Mouse (Mus musculus) heart, embryonic 12.5 days (tissue): ENCODE results near the gene Mmadhc. TPM values are rescaled to one million over a fixed set of nuclear protein-coding genes. Genes with fewer than 3 reads are reported as not detected.

Source experiments
- ATAC-seq: fragments of 200-750 bp; cut with Nextera tagmentation; 2 replicates; pipeline ENCODE4 v1.8.0; 2017; ENCODE audit warnings: moderate TSS enrichment, moderate library complexity; ENCODE audit not compliant: insufficient number of reproducible peaks, low FRiP score
- H3K27ac ChIP-seq: fragments of 300-500 bp; sonication (generic); 2 replicates; pipeline ENCODE4 v1.5.1; 2016; ENCODE audit warnings: mild to moderate bottlenecking, moderate library complexity; ENCODE audit not compliant: poor library complexity, severe bottlenecking
- H3K27me3 ChIP-seq: fragments of 300-500 bp; sonication (generic); replicated peaks from 2 replicates; pipeline ENCODE4 v1.6.1; 2016; ENCODE audit warnings: mild to moderate bottlenecking, moderate library complexity
- H3K36me3 ChIP-seq: fragments of 300-500 bp; sonication (generic); 2 replicates; pipeline ENCODE4 v1.6.1; 2016; ENCODE audit warnings: mild to moderate bottlenecking, moderate library complexity
- H3K4me1 ChIP-seq: fragments of 300-500 bp; sonication (generic); replicated peaks from 2 replicates; pipeline ENCODE4 v1.6.1; 2016; ENCODE audit warnings: mild to moderate bottlenecking
- H3K4me2 ChIP-seq: fragments of 300-500 bp; sonication (generic); 2 replicates; pipeline ENCODE4 v1.6.1; 2016; ENCODE audit warnings: mild to moderate bottlenecking, moderate library complexity
- H3K4me3 ChIP-seq: fragments of 300-500 bp; sonication (generic); 2 replicates; pipeline ENCODE4 v1.5.1; 2016; ENCODE audit warnings: mild to moderate bottlenecking
- H3K9ac ChIP-seq: fragments of 300-500 bp; sonication (generic); 2 replicates; pipeline ENCODE4 v1.6.1; 2016; ENCODE audit warnings: mild to moderate bottlenecking, moderate library complexity
- H3K9me3 ChIP-seq: fragments of 300-500 bp; sonication (generic); replicated peaks from 2 replicates; pipeline ENCODE4 v1.6.1; 2016; ENCODE audit warnings: mild to moderate bottlenecking, moderate library complexity
- WGBS: fragments of 180-500 bp; shearing (Covaris S2); methylation state at CpG from one replicate; pipeline ENCODE4 v1.1.7; 2016; 5-methylcytosine and 5-hydroxymethylcytosine counted together
- polyA plus RNA-seq: library from polyadenylated mRNA; unstranded; fragments of >200 nt; fragmentation: Nextera tagmentation; extraction: Ambion mirVana; gene quantifications from 2 replicates; pipeline ENCODE4 v1.2.1, GENCODE M21; 2016

Mmadhc gene
- polyA plus RNA-seq, 1 experiment from 2014 or later, result 129 TPM

DNA sequence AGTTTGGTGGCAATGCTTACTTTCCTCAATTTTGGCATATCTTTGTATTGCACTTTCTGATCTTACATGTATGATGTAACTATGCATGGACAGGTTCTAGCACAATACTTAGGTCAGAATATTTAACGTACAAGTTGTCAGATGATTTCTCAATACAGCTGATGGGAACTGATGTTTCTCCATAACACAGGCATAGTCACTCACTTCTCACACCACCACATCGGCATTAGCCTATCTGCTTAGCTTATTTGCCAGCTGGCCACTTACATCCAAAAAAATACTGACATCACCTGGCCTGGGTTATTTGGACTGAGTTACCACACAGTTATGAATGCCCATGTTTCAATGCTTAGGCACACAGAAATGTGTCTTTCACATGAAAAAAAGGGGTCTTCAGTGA is 2.5 kb downstream of the Mmadhc start:
- Histone ChIP-seq H3K4me3 (no peak overlapping the region), H3K9ac (no peak overlapping the region)
- 74% methylated on average over 2 of the region's 2 CpGs for WGBS

DNA sequence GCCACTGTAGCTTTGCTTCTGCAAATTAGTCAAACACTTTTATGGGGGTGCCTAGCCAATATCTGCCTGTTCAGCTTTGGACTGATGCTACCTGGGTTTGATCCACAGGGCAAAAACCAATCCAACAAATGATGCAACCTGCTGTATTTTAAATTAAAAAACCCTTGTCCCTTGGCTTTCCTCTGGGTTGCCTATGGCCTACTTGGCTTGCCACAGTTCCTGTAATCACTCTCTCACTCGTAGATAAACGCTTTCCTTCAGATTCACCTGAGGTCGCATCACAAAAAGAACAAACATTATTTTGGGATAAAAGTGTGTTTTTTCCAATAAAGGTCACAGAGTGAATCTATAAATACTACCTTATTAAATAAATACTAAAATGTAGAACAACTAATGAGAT is 3.0 kb downstream of the Mmadhc start:
- Histone ChIP-seq H3K4me2 (no peak overlapping the region), H3K36me3 (peaks cover 24% of the 10 kb centered on the region), H3K27me3 (no peaks in the 10 kb centered on the region), H3K4me1 (peaks cover 15% of the 10 kb centered on the region), H3K9me3 (no peaks in the 10 kb centered on the region), H3K4me3 (no peak overlapping the region), H3K27ac (no peak overlapping the region), H3K9ac (no peak overlapping the region)
- 66% methylated on average over 3 of the region's 3 CpGs for WGBS
- no peak for ATAC-seq

More for the DNA sequence above, 2.5 kb downstream of the Mmadhc start:
- no peaks in the 10 kb centered on the region for H3K9me3 ChIP-seq
- H3K27me3 ChIP-seq, result no peaks in the 10 kb centered on the region
- no peak for ATAC-seq
- no peak overlapping the region for H3K4me2 ChIP-seq
- H3K36me3 ChIP-seq, result peaks cover 20% of the 10 kb centered on the region
- peaks cover 15% of the 10 kb centered on the region for H3K4me1 ChIP-seq
- no peak overlapping the region for H3K27ac ChIP-seq

- 41% methylated on average over 2 of the region's 2 CpGs for WGBS
- H3K4me2 ChIP-seq, result no peak overlapping the region
- no peak overlapping the region; the same call in 1 of the 2 replicates for H3K27ac ChIP-seq
- no peak overlapping the region for H3K4me3 ChIP-seq
- no peaks in the 10 kb centered on the region for H3K27me3 ChIP-seq
- no peaks in the 10 kb centered on the region for H3K9me3 ChIP-seq
- H3K4me1 ChIP-seq, result peaks cover 15% of the 10 kb centered on the region
- no peak overlapping the region for H3K9ac ChIP-seq
- no peak for ATAC-seq
- peaks cover 40% of the 10 kb centered on the region for H3K36me3 ChIP-seq
These were observed 4.7 kb downstream of the Mmadhc start for GRCm38 (mm10) chr2:50291901-50292300.

DNA sequence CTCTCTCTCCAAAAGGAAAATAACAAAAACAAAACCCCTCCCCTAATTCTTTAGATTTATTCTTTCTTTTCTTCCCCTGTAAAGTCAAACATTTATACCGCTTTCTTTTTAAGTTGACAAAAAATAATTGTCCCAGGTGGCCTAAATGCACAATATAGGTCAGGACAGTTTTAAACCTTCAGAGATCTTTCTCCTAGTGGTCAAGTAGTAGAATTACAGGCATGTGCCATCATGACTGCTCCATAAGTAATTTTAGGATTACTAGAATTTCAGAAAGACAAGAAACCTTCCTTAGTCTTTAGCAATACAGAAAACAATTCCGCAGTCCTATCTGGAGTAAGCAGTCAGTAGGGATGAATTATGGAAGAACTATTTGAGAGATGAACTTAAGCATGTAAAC is 5.8 kb downstream of the Mmadhc start:
- Histone ChIP-seq H3K27ac (no peak overlapping the region), H3K9me3 (no peaks in the 10 kb centered on the region), H3K9ac (no peak overlapping the region), H3K27me3 (no peaks in the 10 kb centered on the region), H3K36me3 (peaks cover 46% of the 10 kb centered on the region), H3K4me3 (no peak overlapping the region), H3K4me1 (peaks cover 15% of the 10 kb centered on the region), H3K4me2 (no peak overlapping the region)
- WGBS, result 85% methylated on average over 2 of the region's 2 CpGs
- ATAC-seq, result no peak

- no peaks in the 10 kb centered on the region for H3K27me3 ChIP-seq
- H3K9ac ChIP-seq, result no peak overlapping the region
- WGBS, result 86% methylated on average over 3 of the region's 3 CpGs
- peaks cover 55% of the 10 kb centered on the region for H3K36me3 ChIP-seq
- H3K27ac ChIP-seq, result no peak overlapping the region
- no peaks in the 10 kb centered on the region for H3K9me3 ChIP-seq
- no peaks in the 10 kb centered on the region; the same call in 1 of the 2 replicates for H3K4me1 ChIP-seq
- no peak overlapping the region for H3K4me2 ChIP-seq
- ATAC-seq, result no peak
- H3K4me3 ChIP-seq, result no peak overlapping the region
These were observed 11.8 kb downstream of the Mmadhc start for GRCm38 (mm10) chr2:50284781-50285180.

DNA sequence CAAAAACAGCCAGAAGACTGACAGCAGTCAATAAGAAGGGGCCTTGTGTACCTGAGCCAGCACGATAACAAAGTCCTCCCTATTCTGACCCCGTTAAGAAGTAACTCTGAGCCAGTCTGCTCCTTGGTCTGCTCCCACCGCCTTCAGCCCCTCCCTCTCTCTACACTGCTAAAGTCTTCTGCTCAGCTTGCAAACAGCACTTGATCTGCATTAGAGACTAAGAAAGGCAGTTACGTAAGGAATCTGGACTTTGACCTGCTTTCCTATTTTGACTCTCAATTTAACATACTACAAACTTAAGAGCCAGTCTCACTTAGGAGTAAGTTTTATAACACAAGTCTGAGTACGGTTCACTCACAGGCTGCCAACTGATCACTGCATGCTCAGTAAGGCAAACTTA is 12.6 kb downstream of the Mmadhc start:
- ATAC-seq, result no peak
- H3K27ac ChIP-seq, result no peak overlapping the region
- 84% methylated on average over 5 of the region's 5 CpGs for WGBS
- H3K4me2 ChIP-seq, result no peak overlapping the region
- H3K4me3 ChIP-seq, result no peak overlapping the region
- H3K9me3 ChIP-seq, result no peaks in the 10 kb centered on the region
- H3K4me1 ChIP-seq, result no peaks in the 10 kb centered on the region; the same call in 1 of the 2 replicates
- H3K27me3 ChIP-seq, result no peaks in the 10 kb centered on the region
- H3K36me3 ChIP-seq, result peaks cover 57% of the 10 kb centered on the region
- no peak overlapping the region for H3K9ac ChIP-seq

GRCm38 (mm10) chr2:50276715-50277114 is 19.9 kb downstream of the Mmadhc start:
- WGBS, result 65% methylated on average over 10 of the region's 10 CpGs
- no peak for ATAC-seq
- no peaks in the 10 kb centered on the region for H3K27me3 ChIP-seq
- no peak overlapping the region for H3K4me2 ChIP-seq
- no peak overlapping the region for H3K9ac ChIP-seq
- peaks cover 26% of the 10 kb centered on the region for H3K36me3 ChIP-seq
- H3K27ac ChIP-seq, result no peak overlapping the region
- H3K4me1 ChIP-seq, result peaks cover 5% of the 10 kb centered on the region; the same call in 1 of the 2 replicates
- no peak overlapping the region for H3K4me3 ChIP-seq
- no peaks in the 10 kb centered on the region for H3K9me3 ChIP-seq

DNA sequence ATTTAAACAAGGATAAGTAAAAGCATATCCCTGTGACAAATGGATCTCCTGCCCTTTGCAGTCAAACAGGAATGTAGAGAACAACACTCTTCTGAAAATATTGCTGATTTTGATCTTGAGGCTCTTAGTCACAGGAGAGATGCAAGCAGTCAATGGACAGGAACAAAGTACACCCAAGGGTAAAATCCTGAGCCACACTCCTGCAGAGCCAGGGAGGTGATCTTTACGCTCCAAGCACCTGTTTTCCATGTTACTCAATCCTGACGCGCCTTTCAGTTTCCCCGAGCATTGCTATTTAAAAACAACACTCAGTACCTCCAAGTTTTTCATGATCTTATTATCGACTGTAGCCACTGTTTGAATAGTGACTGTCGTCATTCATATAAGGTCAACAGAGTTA is 23.2 kb downstream of the Mmadhc start:
- H3K27ac ChIP-seq, result no peak overlapping the region
- peaks cover 10% of the 10 kb centered on the region; the same call in 1 of the 2 replicates for H3K36me3 ChIP-seq
- H3K27me3 ChIP-seq, result no peaks in the 10 kb centered on the region
- H3K9me3 ChIP-seq, result no peaks in the 10 kb centered on the region
- WGBS, result 79% methylated on average over 6 of the region's 6 CpGs
- no peak overlapping the region for H3K9ac ChIP-seq
- H3K4me3 ChIP-seq, result no peak overlapping the region
- no peak overlapping the region for H3K4me2 ChIP-seq
- peaks cover 5% of the 10 kb centered on the region; the same call in 1 of the 2 replicates for H3K4me1 ChIP-seq
- no peak for ATAC-seq

DNA sequence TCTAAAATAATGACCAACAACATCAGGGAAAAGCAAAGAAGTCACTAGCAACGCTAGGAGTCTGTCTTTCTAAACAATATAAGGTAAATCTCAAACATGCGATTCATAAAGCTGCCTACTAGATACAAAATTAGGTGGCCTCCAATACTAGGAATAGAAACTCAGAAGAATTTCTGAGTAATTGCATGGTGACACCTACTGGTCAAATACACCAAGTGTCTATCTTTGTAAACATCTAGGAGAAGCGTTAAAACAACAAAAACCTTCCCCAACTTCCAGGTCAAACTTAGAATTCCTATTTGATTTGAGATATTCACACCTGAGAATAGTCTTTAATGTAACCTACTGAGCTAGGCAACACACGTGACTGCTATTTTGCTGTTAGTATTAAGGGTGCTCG is 24.4 kb downstream of the Mmadhc start:
- Histone ChIP-seq H3K9me3 (no peaks in the 10 kb centered on the region), H3K36me3 (peaks cover 5% of the 10 kb centered on the region; the same call in 1 of the 2 replicates), H3K4me1 (peaks cover 5% of the 10 kb centered on the region; the same call in 1 of the 2 replicates), H3K4me3 (no peak overlapping the region), H3K27me3 (no peaks in the 10 kb centered on the region), H3K4me2 (no peak overlapping the region), H3K9ac (no peak overlapping the region), H3K27ac (no peak overlapping the region)
- no peak for ATAC-seq
- 29% methylated on average over 5 of the region's 5 CpGs for WGBS

DNA sequence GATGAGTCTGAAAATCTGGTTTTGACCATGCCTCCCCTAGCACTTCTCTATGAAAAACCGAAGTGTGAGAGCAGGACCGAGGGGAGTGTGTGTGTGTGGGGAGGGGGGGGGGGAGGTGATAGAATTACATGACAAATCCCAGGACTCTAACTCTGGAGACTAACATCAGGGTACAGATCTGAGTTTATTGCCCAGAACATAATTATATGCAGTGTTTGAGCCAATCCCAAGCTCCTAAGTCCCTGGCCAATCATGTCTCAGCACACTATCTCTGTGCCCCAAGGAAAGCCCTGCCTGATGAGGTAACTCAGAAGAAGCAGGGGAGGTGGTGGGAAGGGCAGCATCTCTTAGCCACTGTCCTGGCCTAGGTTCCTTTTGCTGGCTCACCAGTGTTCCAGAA is 28.1 kb downstream of the Mmadhc start:
- Histone ChIP-seq H3K9ac (no peak overlapping the region), H3K4me3 (no peak overlapping the region), H3K4me1 (no peaks in the 10 kb centered on the region), H3K27ac (no peak overlapping the region), H3K36me3 (no peaks in the 10 kb centered on the region), H3K27me3 (no peaks in the 10 kb centered on the region), H3K9me3 (no peaks in the 10 kb centered on the region), H3K4me2 (no peak overlapping the region)
- 57% methylated on average over 2 of the region's 2 CpGs for WGBS
- ATAC-seq, result no peak

DNA sequence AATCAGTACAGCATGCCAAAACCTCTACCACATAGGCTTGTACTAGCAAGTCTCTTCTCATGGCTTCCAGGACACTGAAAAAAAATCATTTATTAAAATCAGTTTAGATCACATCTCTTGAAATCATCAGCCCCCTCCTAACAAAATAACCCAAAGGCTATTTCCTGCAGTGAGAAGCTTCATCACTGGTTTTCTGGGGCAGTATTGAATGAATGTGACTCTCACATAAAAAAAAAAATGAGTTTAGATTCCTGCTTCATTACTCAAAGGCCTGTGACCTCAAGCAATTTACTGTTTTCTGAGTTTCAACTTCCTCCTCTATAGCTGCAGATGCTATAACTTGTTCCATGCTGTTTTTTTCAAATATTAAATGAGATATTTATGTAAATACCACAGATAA is 29.6 kb downstream of the Mmadhc start:
- Histone ChIP-seq H3K9me3 (no peaks in the 10 kb centered on the region), H3K4me3 (no peak overlapping the region), H3K4me2 (no peak overlapping the region), H3K27ac (no peak overlapping the region), H3K4me1 (no peaks in the 10 kb centered on the region), H3K36me3 (no peaks in the 10 kb centered on the region), H3K27me3 (no peaks in the 10 kb centered on the region), H3K9ac (no peak overlapping the region)
- no peak for ATAC-seq

DNA sequence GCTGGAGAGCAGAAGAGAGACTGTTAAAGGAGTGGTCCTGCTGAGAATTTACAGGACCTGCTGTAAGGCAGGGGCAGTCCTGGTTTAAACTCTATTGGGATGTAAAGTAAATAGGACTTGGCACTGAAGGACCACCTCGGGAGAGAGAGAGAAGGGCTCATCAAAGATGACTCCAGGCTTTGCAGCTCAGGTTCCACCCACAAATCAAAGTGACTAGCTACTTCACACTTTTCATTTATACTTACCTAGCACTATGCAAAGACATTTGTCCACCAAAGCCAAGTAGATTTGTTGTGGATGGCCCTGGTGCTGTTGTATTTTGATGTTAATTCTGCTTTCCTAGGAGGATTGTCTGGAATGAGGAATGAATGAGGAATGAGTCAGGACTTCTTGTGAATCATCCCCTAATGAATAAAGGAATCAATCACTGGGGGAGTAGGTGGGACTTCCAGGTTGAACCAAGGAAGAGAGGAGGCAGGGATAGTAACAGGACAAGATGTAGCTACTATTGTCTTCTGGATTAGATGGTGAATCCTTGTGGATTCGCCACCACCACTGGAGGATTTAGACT is 31.3 kb downstream of the Mmadhc start:
- Histone ChIP-seq H3K9me3 (no peaks in the 10 kb centered on the region), H3K4me2 (no peak overlapping the region), H3K9ac (no peak overlapping the region), H3K4me3 (no peak overlapping the region), H3K27ac (no peak overlapping the region), H3K36me3 (no peaks in the 10 kb centered on the region), H3K4me1 (no peaks in the 10 kb centered on the region), H3K27me3 (no peaks in the 10 kb centered on the region)
- 48% methylated on average over 2 of the region's 2 CpGs for WGBS
- no peak for ATAC-seq
